Mouse (Mus musculus) kidney, embryonic 14.5 days (tissue): ENCODE measurements around the gene Cbr4. TPM values are rescaled to one million over a fixed set of nuclear protein-coding genes. Genes with fewer than 3 reads are reported as not detected.

Experiments
- ATAC-seq: fragments of 200-750 bp; cut with Nextera tagmentation; 2 replicates; pipeline ENCODE4 v1.8.0; 2017; ENCODE audit warnings: moderate number of reproducible peaks, mild to moderate bottlenecking, moderate TSS enrichment, moderate library complexity; ENCODE audit not compliant: low FRiP score, low TSS enrichment
- H3K27ac ChIP-seq: fragments of 300-500 bp; sonication (generic); 2 replicates; pipeline ENCODE4 v1.5.1; 2014; ENCODE audit warnings: low read depth, mild to moderate bottlenecking, low read length, moderate library complexity, mixed read lengths
- H3K27me3 ChIP-seq: fragments of 300-500 bp; sonication (generic); 2 replicates; pipeline ENCODE4 v1.6.1; 2014; ENCODE audit warnings: mild to moderate bottlenecking, low read length; ENCODE audit not compliant: control insufficient read depth, insufficient read depth
- H3K36me3 ChIP-seq: fragments of 300-500 bp; sonication (generic); 2 replicates; pipeline ENCODE4 v1.6.1; 2014; ENCODE audit warnings: low read length, mixed read lengths; ENCODE audit not compliant: control insufficient read depth, insufficient read depth
- H3K4me1 ChIP-seq: fragments of 300-500 bp; sonication (generic); 2 replicates; pipeline ENCODE4 v1.6.1; 2014; ENCODE audit warnings: low read length, mixed read lengths; ENCODE audit not compliant: control insufficient read depth, insufficient read depth
- H3K4me2 ChIP-seq: fragments of 300-500 bp; sonication (generic); replicated peaks from 2 replicates; pipeline ENCODE4 v1.6.1; 2014; ENCODE audit warnings: low read depth, mild to moderate bottlenecking, low read length
- H3K4me3 ChIP-seq: fragments of 300-500 bp; sonication (generic); 2 replicates; pipeline ENCODE4 v1.5.1; 2014; ENCODE audit warnings: mild to moderate bottlenecking, low read length
- H3K9ac ChIP-seq: fragments of 300-500 bp; sonication (generic); 2 replicates; pipeline ENCODE4 v1.6.1; 2014; ENCODE audit warnings: low read depth, mild to moderate bottlenecking, low read length, moderate library complexity
- H3K9me3 ChIP-seq: fragments of 300-500 bp; sonication (generic); 2 replicates; pipeline ENCODE4 v1.6.1; 2016; ENCODE audit warnings: low read length; ENCODE audit not compliant: control insufficient read depth
- WGBS: fragments of 180-500 bp; shearing (Covaris S2); extraction: QIAGEN DNeasy Blood & Tissue Kit; methylation state at CpG from one replicate; pipeline ENCODE4 v1.1.7; 2014; 5-methylcytosine and 5-hydroxymethylcytosine counted together
- polyA plus RNA-seq: library from polyadenylated mRNA; unstranded; fragments of >200 nt; fragmentation: Nextera tagmentation; extraction: Ambion mirVana; gene quantifications from 2 replicates; pipeline ENCODE4 v1.2.1, GENCODE M21; 2014

The Cbr4 gene
- polyA plus RNA-seq, 1 experiment from 2014 or later = 30.6 TPM

DNA sequence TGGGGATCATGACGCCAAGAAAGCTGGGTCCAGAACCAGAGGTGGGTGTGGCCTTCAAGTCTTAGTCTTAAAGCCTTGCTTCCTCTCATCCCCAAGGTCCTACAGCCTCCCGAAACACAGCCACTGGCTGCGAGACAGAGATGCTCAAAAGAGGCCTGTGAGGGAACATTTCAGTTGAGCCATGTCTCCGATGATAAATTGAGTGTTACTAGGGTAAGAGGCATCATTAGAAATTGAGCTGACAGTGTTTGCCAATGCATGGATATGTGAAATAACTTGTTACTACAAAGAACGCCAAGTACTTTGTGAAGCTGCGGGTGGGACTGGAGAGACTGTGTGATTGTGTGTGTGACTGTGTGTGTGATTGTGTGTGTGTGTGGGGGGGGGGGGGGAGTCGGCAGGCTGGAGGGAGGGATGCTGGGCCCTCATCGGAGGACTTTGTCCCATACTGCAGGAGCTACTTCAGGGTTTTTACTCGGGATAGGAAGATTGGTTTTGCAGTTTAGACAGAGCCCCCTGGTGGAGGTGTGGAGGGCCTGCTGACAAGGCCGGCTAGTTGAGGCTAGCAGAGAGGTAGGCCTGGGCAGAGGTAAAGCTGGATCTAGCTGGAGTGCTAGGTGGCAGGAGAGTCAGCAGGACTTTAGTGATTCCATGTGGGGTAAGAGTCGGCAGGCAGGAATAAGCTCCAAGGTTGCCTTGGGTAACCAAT lies 7.9 kb upstream of the Cbr4 start:
- Histone ChIP-seq H3K36me3 (no peaks in the 10 kb centered on the region), H3K27me3 (no peaks in the 10 kb centered on the region), H3K4me2 (no peak overlapping the region), H3K27ac (no peak overlapping the region), H3K9ac (no peak overlapping the region), H3K4me3 (no peak overlapping the region), H3K9me3 (no peaks in the 10 kb centered on the region), H3K4me1 (peaks cover 7% of the 10 kb centered on the region; the same call in 1 of the 2 replicates)
- WGBS = 57% methylated on average over 11 of the region's 11 CpGs
- peak; percentile 72 for ATAC-seq

DNA sequence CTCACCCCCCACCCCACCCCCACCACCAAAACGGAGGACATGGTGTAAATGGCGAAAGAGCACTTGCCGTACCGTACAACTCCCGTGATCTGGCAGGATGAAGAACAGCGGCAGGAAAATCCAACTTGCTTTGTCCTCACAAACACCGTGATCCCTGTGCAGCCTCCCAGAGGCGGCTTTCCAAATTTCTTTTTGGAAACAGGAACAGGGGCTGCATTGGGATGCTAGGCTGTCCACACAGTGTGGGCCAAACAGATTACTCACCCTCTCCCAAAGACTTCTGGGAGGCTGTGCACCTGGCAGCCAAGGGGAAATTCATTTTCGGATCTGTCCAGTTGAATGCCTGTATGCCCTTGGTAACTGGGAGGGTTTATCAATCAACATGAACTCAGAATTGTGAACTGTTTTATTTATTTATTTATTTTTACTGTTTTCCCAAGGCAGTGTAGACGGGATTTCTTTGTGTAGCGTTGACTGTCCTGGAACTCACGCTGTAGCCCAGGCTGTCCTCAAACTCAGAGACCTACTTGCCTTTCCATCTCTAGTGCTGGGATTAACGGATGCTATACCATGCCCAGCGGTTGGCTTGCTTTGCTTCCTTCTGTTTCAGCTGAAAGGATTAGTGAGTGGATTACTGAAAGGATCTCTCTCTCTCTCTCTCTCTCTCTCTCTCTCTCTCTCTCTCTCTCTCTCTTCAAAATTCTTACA lies 7.1 kb upstream of the Cbr4 start:
- Histone ChIP-seq H3K36me3 (no peaks in the 10 kb centered on the region), H3K9me3 (no peaks in the 10 kb centered on the region), H3K9ac (no peak overlapping the region), H3K4me1 (peaks cover 4% of the 10 kb centered on the region; the same call in 1 of the 2 replicates), H3K4me3 (no peak overlapping the region), H3K27ac (no peak overlapping the region), H3K27me3 (no peaks in the 10 kb centered on the region), H3K4me2 (no peak overlapping the region)
- no peak for ATAC-seq
- 88% methylated on average over 14 of the region's 14 CpGs for WGBS

DNA sequence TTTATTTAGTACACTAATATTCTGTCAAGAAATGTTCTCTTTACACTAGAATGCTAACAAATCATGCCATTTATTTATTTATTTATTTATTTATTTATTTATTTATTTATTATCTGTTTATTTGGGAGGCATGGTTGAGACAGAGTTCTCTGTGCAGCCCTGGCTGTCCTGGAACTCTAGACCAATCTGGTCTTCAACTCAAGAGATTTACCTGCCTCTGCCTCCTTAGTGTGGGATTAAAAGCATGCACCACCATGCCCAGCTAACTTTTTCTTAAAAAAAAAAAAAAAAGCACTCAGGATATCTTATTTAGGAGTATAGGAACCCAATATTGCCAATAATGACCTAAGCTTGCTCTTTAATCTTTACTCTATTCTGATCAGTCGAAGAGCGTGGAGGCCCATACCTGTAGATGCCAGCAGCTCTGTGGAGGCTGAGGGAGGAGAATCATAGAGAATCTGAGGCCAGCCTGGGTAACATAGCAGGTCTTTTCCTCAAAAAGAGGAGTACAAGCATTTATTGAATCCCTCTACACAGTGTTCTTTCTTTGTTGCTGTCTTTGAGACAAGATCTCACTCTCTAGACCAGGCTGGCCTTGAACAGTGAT lies 508 bp upstream of the Cbr4 start:
- H3K27me3 ChIP-seq = no peaks in the 10 kb centered on the region
- H3K4me1 ChIP-seq = no peaks in the 10 kb centered on the region
- no peaks in the 10 kb centered on the region; the same call in 1 of the 2 replicates for H3K36me3 ChIP-seq
- peak overlapping the region; percentile 76 for H3K4me3 ChIP-seq
- WGBS = 98% methylated on average over 2 of the region's 2 CpGs
- peak overlapping the region; percentile 68; the same call in 1 of the 2 replicates for H3K9ac ChIP-seq
- ATAC-seq = 0 out of 2 replicates have a peak, but pooled peaks have one; percentile 40
- peak overlapping the region; percentile 92; the same call in 1 of the 2 replicates for H3K27ac ChIP-seq
- H3K4me2 ChIP-seq = 0 out of 2 replicates have a peak overlapping the region, but pooled peaks have one; percentile 76
- H3K9me3 ChIP-seq = no peaks in the 10 kb centered on the region

DNA sequence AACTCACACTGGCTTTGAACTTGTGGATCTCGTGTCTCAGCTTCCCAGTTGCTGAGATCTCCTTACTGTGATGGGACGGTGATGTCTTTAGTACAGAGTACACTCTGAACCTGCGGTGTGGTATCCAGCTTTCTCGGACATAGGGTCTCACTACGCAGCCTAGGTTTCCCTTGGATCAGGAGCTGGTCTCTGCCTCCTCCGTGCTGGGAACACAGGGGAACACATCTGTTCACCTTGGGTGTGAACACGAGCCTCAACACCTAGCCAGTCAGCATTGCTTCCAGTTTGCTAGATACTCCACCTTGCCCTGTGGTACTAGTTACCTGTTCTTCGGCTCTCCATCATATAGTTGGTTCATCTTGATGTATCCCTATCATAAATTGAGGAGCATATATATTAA lies 1.1 kb downstream of the Cbr4 start:
- Histone ChIP-seq H3K36me3 (peaks cover 3% of the 10 kb centered on the region; the same call in 1 of the 2 replicates), H3K4me1 (no peaks in the 10 kb centered on the region), H3K27ac (no peak overlapping the region), H3K9ac (peak overlapping the region; percentile 68; the same call in 1 of the 2 replicates), H3K9me3 (no peaks in the 10 kb centered on the region), H3K4me2 (peak overlapping the region; percentile 76), H3K27me3 (no peaks in the 10 kb centered on the region), H3K4me3 (peak overlapping the region; percentile 76)
- WGBS = 88% methylated on average over 8 of the region's 8 CpGs
- no peak for ATAC-seq

DNA sequence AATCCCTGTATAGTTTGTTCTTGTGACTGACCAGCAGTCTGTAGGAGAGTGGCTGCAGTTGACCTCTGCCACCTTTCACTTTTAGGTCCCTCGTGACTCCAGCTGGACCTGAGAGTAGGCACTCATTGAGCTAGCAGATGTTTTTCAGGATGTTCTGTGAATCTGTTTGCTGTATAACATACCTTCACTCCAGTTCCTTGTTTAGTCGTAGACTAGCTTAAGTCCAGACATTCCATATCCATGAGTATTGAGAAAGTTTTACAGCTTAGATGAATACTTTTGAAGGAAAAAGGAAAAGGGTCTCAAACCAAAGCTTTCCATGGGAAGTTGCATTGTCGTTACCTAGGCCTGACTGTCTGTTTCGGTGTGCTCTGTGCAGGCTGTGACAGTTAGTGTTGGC lies 9.6 kb downstream of the Cbr4 start:
- no peaks in the 10 kb centered on the region for H3K4me1 ChIP-seq

DNA sequence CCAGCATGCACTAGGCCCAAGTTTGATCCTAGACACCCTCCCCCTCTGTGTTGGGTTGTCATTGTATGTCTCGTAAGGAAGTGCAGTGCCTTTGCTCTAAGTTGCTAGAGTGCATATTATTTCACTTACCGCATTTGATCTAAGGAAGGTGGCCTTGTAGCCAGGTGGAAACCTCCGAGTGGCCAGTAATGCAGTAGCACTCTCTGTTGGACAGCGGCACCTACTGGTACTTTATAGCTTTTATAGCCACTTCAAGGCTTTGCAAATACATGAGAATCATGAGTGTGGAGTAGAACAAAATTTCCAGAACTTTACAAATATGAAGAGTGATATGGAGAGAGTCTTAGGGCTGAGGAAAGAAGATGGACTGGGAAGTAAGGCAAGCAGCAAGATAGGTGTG lies 11.5 kb downstream of the Cbr4 start:
- Histone ChIP-seq H3K9me3 (no peaks in the 10 kb centered on the region), H3K36me3 (peaks cover 7% of the 10 kb centered on the region; the same call in 1 of the 2 replicates), H3K4me3 (no peak overlapping the region), H3K27ac (no peak overlapping the region), H3K4me2 (no peak overlapping the region), H3K27me3 (no peaks in the 10 kb centered on the region), H3K4me1 (no peaks in the 10 kb centered on the region), H3K9ac (no peak overlapping the region)
- WGBS = 64% methylated on average over 4 of the region's 4 CpGs
- ATAC-seq = peak; percentile 39; the same call in 1 of the 2 replicates

More for the DNA sequence above, 9.6 kb downstream of the Cbr4 start:
- H3K9me3 ChIP-seq = no peaks in the 10 kb centered on the region
- no peak overlapping the region for H3K9ac ChIP-seq
- peaks cover 7% of the 10 kb centered on the region; the same call in 1 of the 2 replicates for H3K36me3 ChIP-seq
- no peak overlapping the region for H3K27ac ChIP-seq
- no peak for ATAC-seq
- no peak overlapping the region for H3K4me3 ChIP-seq
- H3K4me2 ChIP-seq = no peak overlapping the region
- no peaks in the 10 kb centered on the region for H3K27me3 ChIP-seq
- WGBS = 82% methylated on average over 4 of the region's 4 CpGs

DNA sequence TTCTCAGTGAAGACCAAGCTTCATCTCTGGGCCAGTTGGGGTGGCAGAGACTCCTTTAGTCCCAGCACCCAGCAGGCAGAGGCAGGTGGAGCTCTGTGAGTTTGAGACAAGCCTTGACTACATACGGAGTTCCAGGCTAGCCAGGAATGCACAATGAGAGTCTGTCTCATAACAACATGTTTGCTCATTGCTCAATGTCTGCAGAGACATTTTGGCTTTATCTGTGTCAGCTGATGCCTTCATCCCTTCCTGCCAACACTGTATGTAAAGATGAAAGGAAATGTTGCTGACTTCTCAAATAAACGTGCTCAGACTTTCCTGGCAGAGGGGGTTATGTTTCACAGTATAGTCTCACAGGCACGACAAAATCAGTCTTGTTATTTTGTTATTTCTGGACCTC lies 13.4 kb downstream of the Cbr4 start:
- Histone ChIP-seq H3K4me2 (no peak overlapping the region), H3K27me3 (no peaks in the 10 kb centered on the region), H3K4me1 (no peaks in the 10 kb centered on the region), H3K9ac (no peak overlapping the region), H3K27ac (no peak overlapping the region), H3K9me3 (no peaks in the 10 kb centered on the region), H3K4me3 (no peak overlapping the region), H3K36me3 (peaks cover 7% of the 10 kb centered on the region; the same call in 1 of the 2 replicates)
- ATAC-seq = no peak
- 72% methylated on average over 3 of the region's 3 CpGs for WGBS

DNA sequence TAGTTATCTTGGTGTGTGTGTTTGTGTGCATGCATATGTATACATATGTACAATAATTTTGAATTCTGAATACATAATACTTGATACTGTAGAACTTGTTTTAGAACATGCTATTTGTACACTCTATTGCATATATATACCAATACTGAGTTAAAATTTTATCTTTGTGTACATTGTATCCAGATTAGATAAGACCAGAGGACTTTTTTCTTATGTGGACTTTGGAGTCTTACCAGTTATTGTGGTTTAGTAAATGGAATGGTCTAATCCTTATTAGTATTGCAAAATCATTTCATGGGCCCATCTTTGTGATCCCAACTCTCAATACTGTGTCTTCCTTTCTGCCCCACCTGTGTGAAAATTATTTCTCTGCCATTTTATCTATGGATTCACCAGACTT lies 14.7 kb downstream of the Cbr4 start:
- ATAC-seq = no peak
- Histone ChIP-seq H3K4me2 (no peak overlapping the region), H3K9ac (no peak overlapping the region), H3K9me3 (no peaks in the 10 kb centered on the region), H3K4me1 (no peaks in the 10 kb centered on the region), H3K27ac (no peak overlapping the region), H3K27me3 (no peaks in the 10 kb centered on the region), H3K4me3 (no peak overlapping the region), H3K36me3 (peaks cover 5% of the 10 kb centered on the region; the same call in 1 of the 2 replicates)
